Mouse (Mus musculus) ovary, postnatal 36 days (tissue): ENCODE measurements around the gene Coq5.

Source experiments
- DNase-seq: peaks from one replicate; pipeline ENCODE4 v3.0.0; 2022; ENCODE audit warnings: low spot score, mixed read lengths

Coq5 gene

GRCm38 (mm10) chr5:115312816-115313667 lies 33.6 kb downstream of the Coq5 start:
- DNase-seq: no peak

GRCm38 (mm10) chr5:115313668-115313943 lies 34.1 kb downstream of the Coq5 start:
- no peak for DNase-seq

DNA sequence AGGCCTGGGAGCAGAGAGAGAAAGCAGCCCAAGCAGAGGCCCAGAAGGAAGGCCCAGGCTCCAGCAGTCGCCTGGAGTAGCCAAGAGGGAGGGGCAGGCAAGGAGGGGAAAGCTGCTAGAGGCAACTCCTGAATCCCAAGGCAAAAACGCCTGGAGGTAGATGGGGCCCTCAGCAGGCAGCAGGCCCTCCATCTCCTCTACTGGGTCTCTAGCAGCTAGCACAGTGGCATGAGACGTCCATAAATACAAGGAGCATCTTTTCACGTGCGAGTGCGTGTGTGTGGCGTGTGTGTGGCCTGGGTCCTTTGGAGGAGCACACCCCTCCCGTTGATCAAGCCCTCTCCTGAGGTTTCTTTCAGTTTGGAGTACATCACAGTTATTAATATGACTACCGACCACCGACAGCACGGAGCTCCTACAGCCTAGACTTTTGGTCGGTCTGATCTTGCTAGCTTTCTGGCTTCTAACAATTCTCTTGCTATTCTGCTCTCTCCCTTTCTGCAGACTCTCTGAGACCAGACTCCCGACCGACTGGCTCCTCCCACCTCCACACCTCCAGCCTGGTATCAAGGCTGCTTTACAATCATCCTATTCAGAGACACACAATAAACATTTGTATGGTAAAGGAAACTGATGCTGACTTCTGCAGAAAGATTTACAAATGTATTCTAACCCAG lies 37.6 kb downstream of the Coq5 start:
- no peak for DNase-seq

DNA sequence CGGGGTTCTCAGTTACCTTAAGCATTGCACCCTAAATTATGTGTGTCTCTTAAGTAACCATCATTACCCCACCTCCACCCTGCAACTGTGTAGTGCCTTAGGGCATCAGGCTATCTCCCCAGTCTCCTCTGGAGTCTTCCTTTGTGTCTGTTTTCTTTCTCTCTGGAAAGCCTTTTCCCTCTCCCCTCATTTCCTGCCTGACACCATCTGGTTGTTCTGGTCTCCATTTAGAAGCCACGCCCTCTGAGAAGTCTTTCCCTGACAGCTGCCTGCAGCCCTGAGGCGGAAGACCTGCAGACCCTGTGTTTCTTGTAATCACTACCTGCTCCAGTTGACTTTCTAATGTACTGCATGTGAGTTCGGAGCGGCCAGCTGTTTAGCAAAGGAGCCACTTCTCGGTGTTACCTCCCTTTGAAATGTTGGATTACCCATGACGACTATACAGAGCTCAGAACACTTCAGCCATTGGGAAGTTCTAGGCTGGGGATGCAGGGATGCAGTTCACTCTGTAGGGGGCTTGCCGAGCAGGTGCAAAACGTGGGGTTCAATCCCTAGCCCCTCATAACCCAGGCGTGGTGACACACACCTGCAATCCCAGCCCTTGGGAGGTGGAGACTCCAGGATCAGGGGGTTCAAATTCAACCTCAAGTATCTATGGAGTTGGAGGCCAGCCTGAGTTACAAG lies 38.3 kb downstream of the Coq5 start:
- DNase-seq: no peak

DNA sequence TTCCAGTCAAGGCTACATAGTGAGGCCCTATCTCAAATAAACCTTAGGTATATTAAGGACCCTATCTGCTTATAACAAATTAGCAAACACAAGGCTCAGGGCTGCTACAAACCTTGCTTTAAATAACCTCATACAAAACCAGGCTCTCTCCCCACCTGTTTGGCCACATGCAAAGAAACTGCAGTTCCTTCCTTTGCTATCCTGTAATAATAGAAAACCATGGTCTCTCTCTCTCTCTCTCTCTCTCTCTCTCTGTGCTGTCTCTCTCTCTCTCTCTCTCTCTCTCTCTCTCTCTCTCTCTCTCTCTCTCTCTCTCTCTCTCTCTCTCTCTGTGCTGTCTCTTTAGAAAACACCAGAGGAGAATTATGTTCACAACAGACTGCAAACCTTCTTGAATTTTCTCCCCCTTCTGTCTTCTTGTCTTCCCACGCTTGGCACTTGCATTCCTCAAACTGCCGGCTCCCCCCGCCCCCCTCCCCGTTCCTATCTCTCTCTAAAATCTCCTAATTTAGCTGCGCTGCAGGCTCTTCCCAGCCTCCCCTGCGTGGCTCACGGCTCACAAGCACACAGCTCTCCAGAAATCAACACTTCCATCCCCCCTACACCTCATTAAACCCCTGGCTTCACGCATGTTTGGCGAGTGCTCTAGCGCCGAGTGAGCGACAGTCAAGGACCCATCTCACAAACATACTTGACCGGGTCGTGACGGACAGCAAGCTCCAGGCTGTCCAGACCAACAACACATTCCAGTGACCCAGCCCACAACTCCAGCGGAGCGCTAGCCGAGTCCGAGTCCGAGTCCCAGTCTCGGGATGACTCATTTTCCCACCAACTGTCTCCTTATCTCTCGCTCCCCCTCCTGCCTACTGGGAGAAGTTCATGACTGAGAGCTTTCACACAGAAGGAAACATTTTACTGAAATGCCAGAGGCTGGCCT lies 39.8 kb downstream of the Coq5 start:
- DNase-seq: peak; percentile 76

DNA sequence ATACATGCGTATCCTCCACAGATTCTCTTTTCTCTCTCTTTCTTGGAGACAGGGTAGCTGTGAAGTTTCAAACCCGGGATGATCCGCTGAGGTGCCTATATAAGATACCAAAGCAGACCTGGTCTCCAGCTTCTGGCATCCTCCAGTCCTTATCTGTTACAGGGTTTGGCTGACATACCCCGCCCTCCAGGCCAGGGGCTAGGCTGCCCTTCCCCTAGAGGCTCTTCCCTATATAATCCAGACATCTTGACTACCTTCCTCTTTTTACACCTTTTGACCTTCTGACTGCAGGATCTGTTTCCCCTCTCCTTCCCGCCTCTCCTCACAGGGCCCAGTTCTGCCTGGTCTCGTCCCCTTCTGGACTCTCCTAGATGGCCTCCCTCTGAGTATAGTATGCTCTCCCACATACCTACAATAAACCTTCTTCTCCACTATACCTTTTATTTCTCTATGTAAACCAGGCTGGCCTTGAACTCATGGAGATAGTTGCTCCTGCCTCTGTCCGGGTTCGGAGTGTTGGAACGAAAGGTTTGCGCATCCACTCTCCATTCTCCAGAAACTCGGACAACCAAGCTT lies 46.9 kb downstream of the Coq5 start:
- DNase-seq: no peak

DNA sequence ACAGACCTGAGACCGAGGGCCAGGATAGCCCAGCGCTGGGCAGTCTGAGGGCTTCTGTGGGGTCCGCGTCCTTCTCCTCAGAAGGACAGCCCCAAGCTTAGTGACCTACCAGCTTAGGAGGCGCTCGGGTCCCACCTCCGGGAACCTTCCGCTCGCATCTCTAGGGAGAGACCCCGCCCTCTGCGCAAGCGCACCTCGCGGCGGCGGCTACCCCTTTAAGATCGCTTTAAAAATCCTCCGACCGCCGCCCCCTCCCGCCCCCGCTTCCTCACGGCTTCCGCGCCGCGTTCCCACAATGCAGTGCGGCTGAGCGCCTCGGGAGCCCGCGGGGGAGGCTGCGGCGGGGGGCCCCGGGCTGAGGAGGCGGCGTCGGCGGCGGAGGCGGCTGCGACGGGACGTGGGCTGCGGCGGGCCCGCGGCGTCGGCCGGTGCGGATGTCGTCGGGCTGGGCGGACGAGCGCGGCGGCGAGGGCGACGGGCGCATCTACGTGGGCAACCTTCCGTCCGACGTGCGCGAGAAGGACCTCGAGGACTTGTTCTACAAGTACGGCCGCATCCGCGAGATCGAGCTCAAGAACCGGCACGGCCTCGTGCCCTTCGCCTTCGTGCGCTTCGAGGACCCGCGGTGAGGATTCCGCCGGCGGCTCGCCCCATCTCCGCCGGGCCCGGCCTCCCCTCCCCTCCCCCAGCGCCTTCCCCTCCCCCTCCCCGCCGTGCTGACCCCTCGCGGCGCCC lies 47.6 kb downstream of the Coq5 start, which contains the start of gene Srsf9:
TSS of gene Srsf9 (plus strand) at position 303 of the 735 bp plus-strand sequence.
- peak; percentile 97 for DNase-seq

GRCm38 (mm10) chr5:115327610-115328548 lies 48.4 kb downstream of the Coq5 start:
- DNase-seq: peak; percentile 41

DNA sequence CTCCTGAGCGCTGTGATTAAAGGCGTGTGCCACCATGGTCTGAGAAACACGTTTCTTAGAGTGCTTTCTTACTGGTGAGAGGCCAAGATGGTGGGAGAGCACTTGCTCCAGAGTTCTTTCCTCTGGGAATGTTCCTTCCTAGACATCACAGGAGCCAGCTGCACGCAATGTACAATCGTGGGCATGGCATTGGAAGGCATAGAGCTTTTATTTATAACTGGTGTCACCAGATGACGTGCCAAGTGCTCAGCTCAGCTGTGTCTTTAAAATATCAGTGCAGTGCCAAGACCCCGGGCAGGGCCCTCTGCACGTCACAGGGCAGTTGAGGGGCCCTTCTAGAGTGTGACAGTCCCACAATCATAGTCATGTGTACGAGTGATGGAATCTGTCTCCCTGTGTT lies 51.5 kb downstream of the Coq5 start:
- no peak for DNase-seq

GRCm38 (mm10) chr5:115333626-115334025 lies 54.2 kb downstream of the Coq5 start:
- no peak for DNase-seq

GRCm38 (mm10) chr5:115340007-115340406 lies 60.5 kb downstream of the Coq5 start:
- DNase-seq: no peak

GRCm38 (mm10) chr5:115340577-115341313 lies 61.3 kb downstream of the Coq5 start, which contains the start of the genes Gatc and Triap1:
TSS of gene Gatc (minus strand) at chr5:115341178.
TSS of gene Triap1 (plus strand) at chr5:115341225.
- DNase-seq: peak; percentile 87

DNA sequence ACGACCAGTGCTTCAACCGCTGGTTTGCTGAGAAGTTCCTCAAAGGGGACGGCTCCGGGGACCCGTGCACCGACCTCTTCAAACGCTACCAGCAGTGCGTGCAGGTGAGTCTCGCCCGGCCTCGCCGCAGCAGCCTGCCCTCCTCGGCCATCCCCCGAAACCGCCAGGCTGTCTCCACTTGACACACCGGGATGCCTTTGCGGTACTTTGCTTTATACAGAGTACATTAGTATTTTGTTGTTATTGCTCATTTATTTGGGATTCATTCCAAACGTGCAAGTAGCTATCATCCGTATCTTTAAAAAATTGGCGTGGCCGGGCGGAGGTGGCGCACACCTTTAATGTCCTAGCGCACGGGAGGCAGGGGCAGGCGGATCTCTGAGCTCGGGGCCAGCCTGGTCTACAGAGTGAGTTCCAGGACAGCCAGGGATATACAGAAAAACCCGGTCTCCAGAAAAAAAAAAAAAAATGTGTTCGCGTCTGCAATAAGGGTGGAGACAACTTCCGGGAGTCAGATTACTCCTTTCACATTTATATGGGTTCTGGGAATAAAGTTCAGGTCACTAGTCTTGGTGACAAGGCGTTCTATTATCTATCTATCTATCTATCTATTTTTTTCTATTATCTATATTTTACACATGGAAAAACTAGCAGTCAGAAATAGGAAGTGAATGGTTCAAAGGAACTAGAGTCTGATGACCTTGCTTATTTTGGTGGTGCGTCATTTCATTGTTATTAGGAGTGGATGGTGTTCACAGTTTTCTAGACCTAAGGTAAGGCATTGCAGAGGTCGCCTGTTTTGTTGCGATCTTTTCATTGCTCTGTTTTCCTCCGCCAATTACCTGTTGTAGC lies 62.1 kb downstream of the Coq5 start:
- DNase-seq: no peak
